Mouse (Mus musculus) heart, embryonic 16.5 days (tissue): ENCODE measurements around the gene Il23r. TPM values are rescaled to one million over a fixed set of nuclear protein-coding genes. Genes with fewer than 3 reads are reported as not detected.

ENCODE experiments used
- ATAC-seq: fragments of 200-750 bp; cut with Nextera tagmentation; replicated peaks from 2 replicates; pipeline ENCODE4 v1.8.0; 2017; ENCODE audit warnings: moderate number of reproducible peaks; ENCODE audit not compliant: insufficient read depth, low FRiP score; ENCODE audit errors: extremely low read depth
- H3K27ac ChIP-seq: fragments of 300-500 bp; sonication (generic); 2 replicates; pipeline ENCODE4 v1.5.1; 2014; ENCODE audit warnings: mild to moderate bottlenecking, low read length, control low read depth, moderate library complexity
- H3K27me3 ChIP-seq: fragments of 300-500 bp; sonication (generic); 2 replicates; pipeline ENCODE4 v1.6.1; 2014; ENCODE audit warnings: low read length, mixed read lengths; ENCODE audit not compliant: control insufficient read depth, insufficient read depth
- H3K36me3 ChIP-seq: fragments of 300-500 bp; sonication (generic); 2 replicates; pipeline ENCODE4 v1.6.1; 2014; ENCODE audit not compliant: control insufficient read depth, insufficient read depth
- H3K4me1 ChIP-seq: fragments of 300-500 bp; sonication (generic); 2 replicates; pipeline ENCODE4 v1.6.1; 2014; ENCODE audit warnings: low read length, mixed read lengths; ENCODE audit not compliant: control insufficient read depth, insufficient read depth
- H3K4me2 ChIP-seq: fragments of 300-500 bp; sonication (generic); 2 replicates; pipeline ENCODE4 v1.6.1; 2014; ENCODE audit warnings: low read depth, mild to moderate bottlenecking, control low read depth, low read length
- H3K4me3 ChIP-seq: fragments of 300-500 bp; sonication (generic); 2 replicates; pipeline ENCODE4 v1.5.1; 2014; ENCODE audit warnings: mild to moderate bottlenecking, control low read depth, low read length
- H3K9ac ChIP-seq: fragments of 300-500 bp; sonication (generic); 2 replicates; pipeline ENCODE4 v1.6.1; 2014; ENCODE audit warnings: low read length, control low read depth
- H3K9me3 ChIP-seq: fragments of 300-500 bp; sonication (generic); replicated peaks from 2 replicates; pipeline ENCODE4 v1.6.1; 2016; ENCODE audit warnings: low read length; ENCODE audit not compliant: control insufficient read depth
- WGBS: fragments of 180-500 bp; shearing (Covaris S2); extraction: QIAGEN DNeasy Blood & Tissue Kit; methylation state at CpG from one replicate; pipeline ENCODE4 v1.1.7; 2014; 5-methylcytosine and 5-hydroxymethylcytosine counted together
- polyA plus RNA-seq: library from polyadenylated mRNA; unstranded; fragments of >200 nt; fragmentation: Nextera tagmentation; extraction: Ambion mirVana; gene quantifications from 2 replicates; pipeline ENCODE4 v1.2.1, GENCODE M21; 2015

The Il23r gene
- polyA plus RNA-seq, 1 experiment from 2014 or later, result 0.05 TPM

GRCm38 (mm10) chr6:67405281-67405682 lies 86.4 kb downstream of the Il23r start:
- no peak overlapping the region for H3K4me2 ChIP-seq
- WGBS, result 79% methylated on average over 3 of the region's 3 CpGs
- H3K27ac ChIP-seq, result no peak overlapping the region
- no peaks in the 10 kb centered on the region for H3K27me3 ChIP-seq
- no peak overlapping the region for H3K9ac ChIP-seq
- no peaks in the 10 kb centered on the region for H3K9me3 ChIP-seq
- no peaks in the 10 kb centered on the region for H3K4me1 ChIP-seq
- H3K36me3 ChIP-seq, result no peaks in the 10 kb centered on the region
- no peak for ATAC-seq
- H3K4me3 ChIP-seq, result no peak overlapping the region

DNA sequence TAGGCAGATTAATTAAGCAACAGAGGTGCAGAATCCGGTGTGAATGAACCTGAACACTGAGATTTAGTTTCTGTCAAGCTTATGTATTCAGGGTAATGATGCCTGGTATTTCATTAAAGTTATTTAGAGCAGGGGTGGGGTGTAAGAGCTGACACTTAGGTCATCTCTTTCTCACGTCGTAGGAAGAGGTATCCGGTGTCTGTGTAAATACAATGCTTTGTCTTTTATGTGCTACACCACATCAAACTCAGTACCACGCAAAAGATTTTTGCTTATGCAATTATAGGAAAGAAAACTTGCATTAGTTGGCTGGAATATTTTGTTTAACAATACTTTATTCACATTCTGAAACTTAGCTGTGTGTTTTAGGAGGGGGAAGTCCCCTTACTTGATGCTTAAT lies 92.1 kb downstream of the Il23r start:
- no peak for ATAC-seq
- Histone ChIP-seq H3K9me3 (no peaks in the 10 kb centered on the region), H3K4me3 (no peak overlapping the region), H3K36me3 (no peaks in the 10 kb centered on the region), H3K4me2 (no peak overlapping the region), H3K27me3 (no peaks in the 10 kb centered on the region), H3K9ac (no peak overlapping the region), H3K4me1 (no peaks in the 10 kb centered on the region), H3K27ac (no peak overlapping the region)
- 72% methylated on average over 5 of the region's 5 CpGs for WGBS

GRCm38 (mm10) chr6:67375982-67376391 lies 115.7 kb downstream of the Il23r start, which contains the start of gene Il12rb2:
Gene Il12rb2, minus strand, starts transcription at chr6:67376188.
- peak; percentile 55; the same call in 1 of the 2 replicates for ATAC-seq
- Histone ChIP-seq H3K9me3 (no peaks in the 10 kb centered on the region), H3K4me3 (peak within 1 kb of the TSS; percentile 53), H3K4me2 (peak within 1 kb of the TSS; percentile 73), H3K36me3 (no peaks in the 10 kb centered on the region), H3K9ac (peak within 1 kb of the TSS; percentile 60; the same call in 1 of the 2 replicates), H3K27me3 (no peaks in the 10 kb centered on the region), H3K4me1 (no peaks in the 10 kb centered on the region), H3K27ac (peak within 1 kb of the TSS; percentile 30; the same call in 1 of the 2 replicates)
- 2% methylated on average over 26 of the region's 26 CpGs for WGBS

Other genes with a start within 250 kb of the Il23r start
- gene Il12rb2, start 115.7 kb downstream of the Il23r start, polyA plus RNA-seq, result 0.56 and 1.9 TPM in 2 replicates
- gene Tacstd2, start 43.9 kb upstream of the Il23r start, polyA plus RNA-seq, result 1.6 and 2.7 TPM in 2 replicates